ENCODE assay signal across 9 mouse cellular contexts in the genomic region with DNA sequence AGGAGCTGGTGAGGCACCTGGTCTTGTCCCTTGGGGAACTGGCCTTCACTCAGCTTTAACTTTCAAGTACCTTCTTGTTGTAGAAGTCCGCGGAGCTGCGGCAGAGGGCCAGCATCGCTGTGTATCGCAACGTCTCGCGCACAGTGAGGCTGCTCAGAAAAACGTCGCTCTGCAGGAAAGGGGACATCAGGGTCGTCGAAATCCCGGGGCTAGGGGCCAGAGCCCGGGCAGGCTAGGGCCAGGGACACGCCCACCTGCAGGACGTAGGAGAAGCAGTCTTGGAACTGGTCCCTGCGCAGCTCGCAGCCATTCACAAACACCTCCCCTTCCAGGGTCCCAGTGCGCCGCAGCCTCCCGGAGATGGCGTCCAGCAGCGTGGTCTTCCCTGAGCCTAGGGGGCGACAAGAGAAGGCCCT. TPM values are rescaled to one million over a fixed set of nuclear protein-coding genes. Genes with fewer than 3 reads are reported as not detected.
DNase-seq lines count a peak whose midpoint lies in the region; ATAC-seq and TF ChIP-seq lines count a peak whose summit lies in the region.
"Had no signal": no experiment of that assay in that cellular context is flagged by ENCODE, and none has a peak within 500 bp of the region (broad histone marks: within the 10 kb centered on the region; RNA-seq: fewer than 3 reads in every experiment).

A gene (plus strand): TSS at position 352 of the 416 bp plus-strand sequence.

- no peak for TF ChIP-seq EP300 in liver, postnatal 0 days (IDR thresholded peaks at IDR 0.05; ENCODE audit: low read depth)

- intact Hi-C loops in left cerebral cortex, adult 2 months (cut with DNase I), result no loop called here
- intact Hi-C loops in left cerebral cortex, postnatal 36 days (cut with DNase I), result no loop called here

- no peak within 1 kb of the TSS for H3K27ac ChIP-seq in left cerebral cortex, adult 2 months
- H3K27ac ChIP-seq in embryonic facial prominence, embryonic 13.5 days, result no peak within 1 kb of the TSS
- H3K27ac ChIP-seq in hindbrain, embryonic 14.5 days, result no peak within 1 kb of the TSS
- no peak within 1 kb of the TSS for H3K27ac ChIP-seq in liver, postnatal 0 days (ENCODE audit: low read depth)

- H3K9me3 ChIP-seq in embryonic facial prominence, embryonic 13.5 days, result no peaks in the 10 kb centered on the region
- no peaks in the 10 kb centered on the region for H3K9me3 ChIP-seq in hindbrain, embryonic 14.5 days (ENCODE audit: control insufficient read depth, low read length)
- H3K9me3 ChIP-seq in liver, postnatal 0 days (ENCODE audit: low read length), result no peaks in the 10 kb centered on the region

- H3K9ac ChIP-seq in embryonic facial prominence, embryonic 13.5 days, result peak within 1 kb of the TSS; percentile 68
- peak within 1 kb of the TSS; percentile 35; the same call in 1 of the 2 replicates for H3K9ac ChIP-seq in hindbrain, embryonic 14.5 days
- H3K9ac ChIP-seq in liver, postnatal 0 days (replicated peaks), result 0 out of 2 replicates have a peak within 1 kb of the TSS, but pooled peaks have one; percentile 1

- no peak for DNase-seq in left cerebral cortex, adult 2 months (ENCODE audit: extremely low spot score in 1 of 2, low spot score in 2 of 2)
- no peak for DNase-seq in left cerebral cortex, postnatal 36 days (ENCODE audit: low spot score in 2 of 2)
- DNase-seq in hindbrain, embryonic 14.5 days (ENCODE audit: low spot score), result peak; percentile 28
- DNase-seq in liver, postnatal 0 days, result no peak
- DNase-seq in retina, embryonic 14.5 days (ENCODE audit: low spot score), result peak; percentile 55
- DNase-seq in layer of hippocampus, adult 9-11 months, result no peak

- 4% methylated on average over 24 of the region's 24 CpGs for WGBS in embryonic facial prominence, embryonic 13.5 days
- 4% methylated on average over 24 of the region's 24 CpGs for WGBS in hindbrain, embryonic 14.5 days
- 4% methylated on average over 24 of the region's 24 CpGs for WGBS in liver, postnatal 0 days (ENCODE audit: insufficient replicate concordance)

- peak within 1 kb of the TSS; percentile 27; the same call in 1 of the 2 replicates for H3K4me3 ChIP-seq in left cerebral cortex, adult 2 months
- H3K4me3 ChIP-seq in embryonic facial prominence, embryonic 13.5 days, result peak within 1 kb of the TSS; percentile 44
- peak within 1 kb of the TSS; percentile 26 for H3K4me3 ChIP-seq in hindbrain, embryonic 14.5 days (replicated peaks; ENCODE audit: low read length)
- H3K4me3 ChIP-seq in liver, postnatal 0 days (ENCODE audit: low read depth, low read length), result peak within 1 kb of the TSS; percentile 9; the same call in 1 of the 2 replicates

- H3K36me3 ChIP-seq in embryonic facial prominence, embryonic 13.5 days, result no peaks in the 10 kb centered on the region
- H3K36me3 ChIP-seq in hindbrain, embryonic 14.5 days (replicated peaks; ENCODE audit: control insufficient read depth, insufficient read depth), result no peaks in the 10 kb centered on the region
- no peaks in the 10 kb centered on the region for H3K36me3 ChIP-seq in liver, postnatal 0 days (replicated peaks; ENCODE audit: insufficient read depth, low read length)

- no peak for TF ChIP-seq CTCF in left cerebral cortex, adult 2 months (IDR thresholded peaks at IDR 0.05)
- no peak for TF ChIP-seq CTCF in liver, postnatal 0 days (IDR thresholded peaks at IDR 0.05; ENCODE audit: low read depth)

- peaks cover 27% of the 10 kb centered on the region for H3K4me1 ChIP-seq in embryonic facial prominence, embryonic 13.5 days
- 0 out of 2 replicates have a peak, but pooled peaks cover 6% of the 10 kb centered on the region for H3K4me1 ChIP-seq in hindbrain, embryonic 14.5 days (replicated peaks; ENCODE audit: control insufficient read depth, insufficient read depth, low read length)
- H3K4me1 ChIP-seq in liver, postnatal 0 days (ENCODE audit: insufficient read depth), result peaks cover 6% of the 10 kb centered on the region; the same call in 1 of the 2 replicates

- 0 out of 2 replicates have a peak, but pooled peaks have one; percentile 12 for ATAC-seq in embryonic facial prominence, embryonic 13.5 days (ENCODE audit: insufficient number of reproducible peaks, insufficient read depth, low FRiP score, low TSS enrichment, low read depth)
- peak; percentile 43; the same call in 1 of the 2 replicates for ATAC-seq in hindbrain, embryonic 14.5 days (ENCODE audit: low FRiP score)
- no peak for ATAC-seq in liver, postnatal 0 days
- ATAC-seq in megakaryocyte-erythroid progenitor cell, adult 5-6 weeks (replicated peaks; ENCODE audit: low FRiP score, low TSS enrichment, poor library complexity, severe bottlenecking), result no peak

- peak within 1 kb of the TSS; percentile 76 for H3K4me2 ChIP-seq in embryonic facial prominence, embryonic 13.5 days
- H3K4me2 ChIP-seq in hindbrain, embryonic 14.5 days (replicated peaks), result peak within 1 kb of the TSS; percentile 55
- H3K4me2 ChIP-seq in liver, postnatal 0 days (ENCODE audit: low read depth, low read length), result peak within 1 kb of the TSS; percentile 44

- peaks cover 11% of the 10 kb centered on the region for H3K27me3 ChIP-seq in embryonic facial prominence, embryonic 13.5 days
- H3K27me3 ChIP-seq in hindbrain, embryonic 14.5 days (ENCODE audit: control insufficient read depth, insufficient read depth, low read length), result peaks cover 14% of the 10 kb centered on the region
- peaks cover 8% of the 10 kb centered on the region for H3K27me3 ChIP-seq in liver, postnatal 0 days (ENCODE audit: insufficient read depth, low read length)

RNA-seq across cellular contexts. Expression of the gene that starts here (rescaled TPM):
- total RNA-seq in left cerebral cortex, adult 2 months (2021), result not detected
- total RNA-seq in left cerebral cortex, postnatal 36 days (2021), result not detected
- 0.14 and 0.28 TPM in 2 replicates for polyA plus RNA-seq in embryonic facial prominence, embryonic 13.5 days (2015; fragmentation: Nextera tagmentation; extraction: Ambion mirVana)
- polyA plus RNA-seq in hindbrain, embryonic 14.5 days (2014; fragmentation: Nextera tagmentation; extraction: Ambion mirVana), result 0.08 and 0.09 TPM in 2 replicates
- 5.6 and 7.4 TPM in 2 replicates for polyA plus RNA-seq in liver, postnatal 0 days (2015; fragmentation: Nextera tagmentation; extraction: Ambion mirVana)
- not detected in 2 replicates for total RNA-seq in megakaryocyte-erythroid progenitor cell, adult 5-6 weeks (2014; fragmentation: Nextera tagmentation)
- total RNA-seq in megakaryocyte-erythroid progenitor cell, adult 5-6 weeks (2017), result not detected in 2 replicates
- total RNA-seq: left cerebral cortex, postnatal 10 days had no signal

Comparison
In these comparisons a context has a peak if more than half of its experiments do, and no peak if none do; other contexts are left out.
1. Peak in ATAC-seq, H3K4me3 ChIP-seq, H3K9ac ChIP-seq and H3K4me2 ChIP-seq in embryonic facial prominence, embryonic 13.5 days; RNA of the gene not detected or under 1 TPM.
2. Peak in DNase-seq, ATAC-seq, H3K4me3 ChIP-seq, H3K9ac ChIP-seq and H3K4me2 ChIP-seq in hindbrain, embryonic 14.5 days; RNA of the gene not detected or under 1 TPM.
3. H3K9ac ChIP-seq: peak in every context shown above with its lines; median percentile 68 in embryonic facial prominence, embryonic 13.5 days; 35 in hindbrain, embryonic 14.5 days; 1 in liver, postnatal 0 days.